Mouse (Mus musculus) lung, postnatal 14 days (tissue): Measurements from ENCODE around the gene Cdc42bpa.
A peak's percentile ranks its signal among the peaks of the same experiment; 100 is the strongest.

Experiments used
- DNase-seq: peaks from one replicate; pipeline ENCODE4 v3.0.0; 2021

Gene Cdc42bpa

GRCm38 (mm10) chr1:180170071-180170470 is 209.8 kb downstream of the Cdc42bpa start:
- no peak for DNase-seq

- DNase-seq: no peak
Measured at GRCm38 (mm10) chr1:180171883-180172282, 211.6 kb downstream of the Cdc42bpa start.

GRCm38 (mm10) chr1:180172600-180172999 is 212.3 kb downstream of the Cdc42bpa start:
- no peak for DNase-seq

- DNase-seq: no peak
Measured at GRCm38 (mm10) chr1:180173017-180173416, 212.7 kb downstream of the Cdc42bpa start.

- no peak for DNase-seq
Measured at GRCm38 (mm10) chr1:180174718-180175117, 214.4 kb downstream of the Cdc42bpa start.

GRCm38 (mm10) chr1:180175167-180175566 is 214.9 kb downstream of the Cdc42bpa start:
- DNase-seq: peak; percentile 20

GRCm38 (mm10) chr1:180175635-180176034 is 215.4 kb downstream of the Cdc42bpa start:
- no peak for DNase-seq

- no peak for DNase-seq
Measured at GRCm38 (mm10) chr1:180176784-180177183, 216.5 kb downstream of the Cdc42bpa start.

- DNase-seq: no peak
Measured at GRCm38 (mm10) chr1:180178340-180178739, 218.1 kb downstream of the Cdc42bpa start.

- no peak for DNase-seq
Measured at GRCm38 (mm10) chr1:180179100-180179499, 218.8 kb downstream of the Cdc42bpa start.

- DNase-seq: no peak
Measured at GRCm38 (mm10) chr1:180179840-180180239, 219.6 kb downstream of the Cdc42bpa start.

GRCm38 (mm10) chr1:180181304-180181965 is 221.2 kb downstream of the Cdc42bpa start:
- DNase-seq: no peak

GRCm38 (mm10) chr1:180181966-180182319 is 221.7 kb downstream of the Cdc42bpa start:
- DNase-seq: no peak

- DNase-seq: no peak
Measured at GRCm38 (mm10) chr1:180182731-180183130, 222.5 kb downstream of the Cdc42bpa start.

GRCm38 (mm10) chr1:180183525-180184159 is 223.4 kb downstream of the Cdc42bpa start:
- DNase-seq: no peak

GRCm38 (mm10) chr1:180184768-180185167 is 224.5 kb downstream of the Cdc42bpa start:
- DNase-seq: no peak

GRCm38 (mm10) chr1:180185877-180186276 is 225.6 kb downstream of the Cdc42bpa start:
- no peak for DNase-seq

GRCm38 (mm10) chr1:180186371-180186770 is 226.1 kb downstream of the Cdc42bpa start:
- no peak for DNase-seq

GRCm38 (mm10) chr1:180188951-180189350 is 228.7 kb downstream of the Cdc42bpa start:
- no peak for DNase-seq

GRCm38 (mm10) chr1:180191112-180191511 is 230.8 kb downstream of the Cdc42bpa start:
- DNase-seq: no peak

- no peak for DNase-seq
Measured at GRCm38 (mm10) chr1:180191651-180192220, 231.5 kb downstream of the Cdc42bpa start.

- no peak for DNase-seq
Measured at GRCm38 (mm10) chr1:180192866-180193265, 232.6 kb downstream of the Cdc42bpa start.

- DNase-seq: no peak
Measured at GRCm38 (mm10) chr1:180193391-180193935, 233.2 kb downstream of the Cdc42bpa start.

- no peak for DNase-seq
Measured at GRCm38 (mm10) chr1:180194048-180194447, 233.8 kb downstream of the Cdc42bpa start.
